Mouse (Mus musculus) olfactory bulb, adult 2 months (tissue): Measurements from ENCODE around the gene Zfp955a.
"Not testable (repeated sequence)": the region's sequence is repeated elsewhere in the genome, so short reads cannot be mapped to it uniquely, and the experiment has no call there.

Experiments
- CTCF ChIP-seq: fragments of 200-500 bp; IDR thresholded peaks from 2 replicates; pipeline ENCODE4 v1.5.1; 2012; ENCODE audit warnings: low read depth, mild to moderate bottlenecking, low read length, moderate library complexity; ENCODE audit not compliant: insufficient read depth
- POLR2A ChIP-seq: fragments of 200-500 bp; IDR thresholded peaks from 2 replicates; pipeline ENCODE4 v1.6.1; 2012; ENCODE audit warnings: mild to moderate bottlenecking, low read depth, low read length, moderate library complexity; ENCODE audit not compliant: insufficient read depth

DNA sequence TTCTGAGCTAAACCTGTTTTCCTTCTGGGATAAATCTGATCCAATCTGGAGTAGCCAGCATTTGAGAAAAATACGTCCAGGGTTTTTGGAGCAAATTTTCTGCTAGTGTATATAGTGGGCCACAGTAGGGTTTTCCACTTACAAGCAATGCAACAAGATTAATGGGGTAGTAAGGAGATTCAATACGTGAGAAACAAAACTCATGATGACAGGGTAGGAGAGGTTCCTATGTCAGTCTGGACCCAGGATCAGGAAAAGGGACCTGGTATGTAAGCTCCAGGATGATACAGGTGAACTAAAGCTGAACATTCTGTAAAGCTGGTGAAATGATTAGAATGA is 343 bp upstream of the Zfp955a start:
- TF ChIP-seq POLR2A, CTCF: not testable (repeated sequence)
